Mouse (Mus musculus) heart, embryonic 16.5 days (tissue): ENCODE data around the gene Pkig. TPM values are rescaled to one million over a fixed set of nuclear protein-coding genes. Genes with fewer than 3 reads are reported as not detected.
A peak's percentile ranks its signal among the peaks of the same experiment; 100 is the strongest.

Source experiments
- ATAC-seq: fragments of 200-750 bp; cut with Nextera tagmentation; replicated peaks from 2 replicates; pipeline ENCODE4 v1.8.0; 2017; ENCODE audit warnings: moderate number of reproducible peaks; ENCODE audit not compliant: insufficient read depth, low FRiP score; ENCODE audit errors: extremely low read depth
- H3K27ac ChIP-seq: fragments of 300-500 bp; sonication (generic); 2 replicates; pipeline ENCODE4 v1.5.1; 2014; ENCODE audit warnings: mild to moderate bottlenecking, low read length, control low read depth, moderate library complexity
- H3K27me3 ChIP-seq: fragments of 300-500 bp; sonication (generic); 2 replicates; pipeline ENCODE4 v1.6.1; 2014; ENCODE audit warnings: low read length, mixed read lengths; ENCODE audit not compliant: control insufficient read depth, insufficient read depth
- H3K36me3 ChIP-seq: fragments of 300-500 bp; sonication (generic); 2 replicates; pipeline ENCODE4 v1.6.1; 2014; ENCODE audit not compliant: control insufficient read depth, insufficient read depth
- H3K4me1 ChIP-seq: fragments of 300-500 bp; sonication (generic); 2 replicates; pipeline ENCODE4 v1.6.1; 2014; ENCODE audit warnings: low read length, mixed read lengths; ENCODE audit not compliant: control insufficient read depth, insufficient read depth
- H3K4me2 ChIP-seq: fragments of 300-500 bp; sonication (generic); 2 replicates; pipeline ENCODE4 v1.6.1; 2014; ENCODE audit warnings: low read depth, mild to moderate bottlenecking, control low read depth, low read length
- H3K4me3 ChIP-seq: fragments of 300-500 bp; sonication (generic); 2 replicates; pipeline ENCODE4 v1.5.1; 2014; ENCODE audit warnings: mild to moderate bottlenecking, control low read depth, low read length
- H3K9ac ChIP-seq: fragments of 300-500 bp; sonication (generic); 2 replicates; pipeline ENCODE4 v1.6.1; 2014; ENCODE audit warnings: low read length, control low read depth
- H3K9me3 ChIP-seq: fragments of 300-500 bp; sonication (generic); replicated peaks from 2 replicates; pipeline ENCODE4 v1.6.1; 2016; ENCODE audit warnings: low read length; ENCODE audit not compliant: control insufficient read depth
- WGBS: fragments of 180-500 bp; shearing (Covaris S2); extraction: QIAGEN DNeasy Blood & Tissue Kit; methylation state at CpG from one replicate; pipeline ENCODE4 v1.1.7; 2014; 5-methylcytosine and 5-hydroxymethylcytosine counted together
- polyA plus RNA-seq: library from polyadenylated mRNA; unstranded; fragments of >200 nt; fragmentation: Nextera tagmentation; extraction: Ambion mirVana; gene quantifications from 2 replicates; pipeline ENCODE4 v1.2.1, GENCODE M21; 2015

Gene Pkig
- polyA plus RNA-seq, 1 experiment from 2014 or later, result 420 TPM

DNA sequence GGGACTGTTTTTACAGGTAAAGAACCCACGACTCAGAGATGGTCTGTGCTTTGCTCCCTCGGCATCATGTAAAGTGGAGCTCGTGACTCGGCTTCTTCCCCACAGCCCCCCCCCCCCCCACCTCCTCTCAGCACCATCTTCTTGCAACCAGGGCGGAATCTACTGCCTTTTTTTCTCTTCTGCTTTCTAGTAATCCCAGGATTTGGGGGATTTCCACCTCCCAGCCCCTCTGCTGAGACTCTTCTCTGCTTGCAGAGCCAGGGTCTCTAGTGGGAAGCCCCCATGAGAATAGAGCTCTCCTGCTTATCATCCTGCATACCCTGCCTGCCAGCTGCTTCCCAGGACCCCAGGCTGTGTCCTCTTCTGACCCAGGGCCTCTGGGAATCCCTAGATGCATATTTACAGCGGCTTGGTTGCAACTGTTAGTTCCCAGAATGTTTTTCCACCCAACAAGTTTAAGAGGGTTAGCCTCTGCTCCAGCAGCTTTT is 50.6 kb downstream of the Pkig start:
- Histone ChIP-seq H3K4me2 (peak overlapping the region; percentile 14; the same call in 1 of the 2 replicates), H3K9ac (0 out of 2 replicates have a peak overlapping the region, but pooled peaks have one; percentile 14), H3K27me3 (no peaks in the 10 kb centered on the region), H3K27ac (peak overlapping the region; percentile 37), H3K36me3 (peaks cover 10% of the 10 kb centered on the region), H3K4me1 (peaks cover 58% of the 10 kb centered on the region), H3K4me3 (no peak overlapping the region), H3K9me3 (no peaks in the 10 kb centered on the region)
- 44% methylated on average over 6 of the region's 6 CpGs for WGBS
- ATAC-seq, result no peak

DNA sequence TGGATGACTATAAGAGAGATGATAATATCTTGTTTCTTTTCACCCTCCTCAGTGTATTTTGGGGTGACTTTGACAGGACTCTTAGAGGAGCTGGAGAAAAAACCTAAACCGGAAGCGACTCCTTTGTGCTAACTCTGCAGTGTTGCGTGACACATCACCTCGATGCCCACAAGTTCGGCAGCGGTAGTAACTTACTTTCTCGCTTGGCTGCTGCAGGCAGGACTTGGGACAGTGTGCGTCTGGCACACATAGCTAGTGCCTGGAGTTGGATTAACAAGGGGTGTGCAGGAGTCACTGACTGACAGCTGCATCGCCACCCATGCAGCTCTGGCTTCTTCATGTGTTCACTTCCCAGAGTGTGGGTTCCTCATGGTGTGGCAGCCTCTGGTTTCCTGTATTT is 51.8 kb downstream of the Pkig start:
- peak overlapping the region; percentile 42; the same call in 1 of the 2 replicates for H3K9ac ChIP-seq
- no peaks in the 10 kb centered on the region for H3K9me3 ChIP-seq
- H3K4me1 ChIP-seq, result peaks cover 51% of the 10 kb centered on the region
- ATAC-seq, result no peak
- H3K4me2 ChIP-seq, result no peak overlapping the region
- peaks cover 7% of the 10 kb centered on the region for H3K36me3 ChIP-seq
- H3K27me3 ChIP-seq, result no peaks in the 10 kb centered on the region
- 76% methylated on average over 9 of the region's 9 CpGs for WGBS
- no peak overlapping the region for H3K4me3 ChIP-seq
- H3K27ac ChIP-seq, result peak overlapping the region; percentile 63

- Histone ChIP-seq H3K9me3 (no peaks in the 10 kb centered on the region), H3K27me3 (no peaks in the 10 kb centered on the region), H3K27ac (peak overlapping the region; percentile 63), H3K9ac (peak overlapping the region; percentile 42; the same call in 1 of the 2 replicates), H3K4me2 (no peak overlapping the region), H3K36me3 (peaks cover under 1% of the 10 kb centered on the region; the same call in 1 of the 2 replicates), H3K4me3 (no peak overlapping the region), H3K4me1 (peaks cover 52% of the 10 kb centered on the region)
- 56% methylated on average over 5 of the region's 5 CpGs for WGBS
- ATAC-seq, result 0 out of 2 replicates have a peak, but pooled peaks have one; percentile 39
Observed at GRCm38 (mm10) chr2:163710606-163711159, 52.5 kb downstream of the Pkig start.

DNA sequence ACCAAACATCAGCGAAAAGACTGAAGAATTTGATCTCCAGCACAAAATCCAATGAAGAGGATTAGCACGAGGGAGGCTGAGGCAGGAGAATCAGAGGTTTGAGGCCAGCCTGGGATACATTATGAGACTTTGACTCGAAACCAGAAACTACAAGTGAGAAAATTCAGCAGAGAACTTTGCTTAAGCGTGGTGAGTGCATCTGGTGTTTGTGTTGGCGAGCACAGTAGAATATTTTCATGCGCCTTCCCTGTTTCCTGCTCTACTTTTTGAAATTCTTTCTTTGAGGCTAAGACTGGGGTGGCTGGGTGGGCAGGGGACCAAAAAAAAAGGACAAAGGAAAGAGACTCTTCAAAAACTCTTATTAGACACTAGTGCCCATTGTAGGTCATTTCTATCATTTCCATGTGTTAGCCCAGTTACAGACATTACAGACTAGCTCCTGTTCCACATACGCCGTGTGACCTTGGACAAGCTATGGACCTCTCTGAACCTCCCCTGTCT is 53.2 kb downstream of the Pkig start:
- no peak overlapping the region for H3K4me3 ChIP-seq
- WGBS, result 79% methylated on average over 8 of the region's 8 CpGs
- no peak overlapping the region for H3K4me2 ChIP-seq
- H3K27me3 ChIP-seq, result no peaks in the 10 kb centered on the region
- peaks cover 59% of the 10 kb centered on the region for H3K4me1 ChIP-seq
- H3K9me3 ChIP-seq, result no peaks in the 10 kb centered on the region
- H3K9ac ChIP-seq, result peak overlapping the region; percentile 61; the same call in 1 of the 2 replicates
- no peaks in the 10 kb centered on the region for H3K36me3 ChIP-seq
- no peak for ATAC-seq
- peak overlapping the region; percentile 77 for H3K27ac ChIP-seq

GRCm38 (mm10) chr2:163712473-163712872 is 54.3 kb downstream of the Pkig start:
- no peak for ATAC-seq
- Histone ChIP-seq H3K9ac (peak overlapping the region; percentile 61), H3K4me1 (peaks cover 70% of the 10 kb centered on the region), H3K4me2 (no peak overlapping the region), H3K9me3 (no peaks in the 10 kb centered on the region), H3K36me3 (no peaks in the 10 kb centered on the region), H3K27ac (peak overlapping the region; percentile 77), H3K4me3 (no peak overlapping the region), H3K27me3 (no peaks in the 10 kb centered on the region)
- 30% methylated on average over 7 of the region's 7 CpGs for WGBS

DNA sequence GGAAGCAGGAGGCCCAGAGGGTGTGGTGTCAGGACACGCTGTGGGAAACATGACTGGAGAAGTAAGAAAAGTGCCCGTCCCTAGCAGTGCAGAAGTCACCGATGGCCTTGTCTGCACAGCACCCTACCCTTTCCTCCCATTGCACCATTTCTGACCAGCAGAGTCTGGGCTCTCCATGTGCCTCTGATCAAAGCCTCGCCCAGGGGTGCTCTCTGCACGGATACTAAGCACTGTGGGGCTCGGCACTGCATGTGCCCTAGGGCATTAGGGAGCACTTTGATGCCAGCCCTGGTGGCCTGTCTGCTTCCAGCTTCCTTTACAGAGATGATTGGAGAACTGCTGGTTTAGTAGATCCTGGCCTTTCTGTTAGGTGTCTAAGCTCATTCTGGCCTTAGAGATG is 54.7 kb downstream of the Pkig start:
- H3K27ac ChIP-seq, result peak overlapping the region; percentile 77
- H3K4me2 ChIP-seq, result no peak overlapping the region
- ATAC-seq, result no peak
- 67% methylated on average over 6 of the region's 6 CpGs for WGBS
- H3K36me3 ChIP-seq, result no peaks in the 10 kb centered on the region
- peak overlapping the region; percentile 61 for H3K9ac ChIP-seq
- H3K4me3 ChIP-seq, result no peak overlapping the region
- H3K9me3 ChIP-seq, result no peaks in the 10 kb centered on the region
- H3K4me1 ChIP-seq, result peaks cover 70% of the 10 kb centered on the region
- no peaks in the 10 kb centered on the region for H3K27me3 ChIP-seq

GRCm38 (mm10) chr2:163713340-163713739 is 55.2 kb downstream of the Pkig start:
- H3K4me2 ChIP-seq, result no peak overlapping the region
- H3K9me3 ChIP-seq, result no peaks in the 10 kb centered on the region
- WGBS, result 76% methylated on average over 3 of the region's 3 CpGs
- H3K9ac ChIP-seq, result no peak overlapping the region
- peaks cover 67% of the 10 kb centered on the region for H3K4me1 ChIP-seq
- H3K27ac ChIP-seq, result peak overlapping the region; percentile 54; the same call in 1 of the 2 replicates
- H3K27me3 ChIP-seq, result no peaks in the 10 kb centered on the region
- no peak overlapping the region for H3K4me3 ChIP-seq
- no peak for ATAC-seq
- H3K36me3 ChIP-seq, result no peaks in the 10 kb centered on the region

- Histone ChIP-seq H3K27me3 (no peaks in the 10 kb centered on the region), H3K36me3 (no peaks in the 10 kb centered on the region), H3K4me2 (peak overlapping the region; percentile 47), H3K27ac (peak overlapping the region; percentile 93), H3K4me3 (no peak overlapping the region), H3K9me3 (no peaks in the 10 kb centered on the region), H3K4me1 (peaks cover 52% of the 10 kb centered on the region), H3K9ac (peak overlapping the region; percentile 69)
- WGBS, result 41% methylated on average over 8 of the region's 8 CpGs
- ATAC-seq, result peak; percentile 59
Observed at GRCm38 (mm10) chr2:163716448-163716847, 58.3 kb downstream of the Pkig start.

GRCm38 (mm10) chr2:163716853-163717252 is 58.7 kb downstream of the Pkig start:
- Histone ChIP-seq H3K4me3 (peak overlapping the region; percentile 10; the same call in 1 of the 2 replicates), H3K9ac (peak overlapping the region; percentile 69), H3K27ac (peak overlapping the region; percentile 93), H3K4me2 (peak overlapping the region; percentile 47), H3K27me3 (no peaks in the 10 kb centered on the region), H3K4me1 (peaks cover 49% of the 10 kb centered on the region), H3K36me3 (peaks cover 2% of the 10 kb centered on the region), H3K9me3 (no peaks in the 10 kb centered on the region)
- 27% methylated on average over 6 of the region's 6 CpGs for WGBS
- no peak for ATAC-seq
